Mouse (Mus musculus) liver, adult 2 months (tissue): ENCODE measurements around the gene Sumf1.

ENCODE experiments used
- CTCF ChIP-seq: fragments of 200-500 bp; IDR thresholded peaks from 2 replicates; pipeline ENCODE4 v1.5.1; 2011; ENCODE audit warnings: low read depth, low read length, control low read depth
- POLR2A ChIP-seq: fragments of 200-500 bp; IDR thresholded peaks from 2 replicates; pipeline ENCODE4 v1.6.1; 2011; ENCODE audit warnings: low read length, control low read depth; ENCODE audit not compliant: insufficient read depth; ENCODE audit errors: extremely low read depth

- TF ChIP-seq CTCF, result no peak
- no peak for TF ChIP-seq POLR2A
These were observed 58.8 kb downstream of the Sumf1 start for GRCm38 (mm10) chr6:108126631-108127030.
